Mouse (Mus musculus) cortical plate, adult 2 months (tissue): ENCODE data around the gene Il18bp.

Experiments used
- CTCF ChIP-seq: fragments of 200-500 bp; IDR thresholded peaks from 2 replicates; pipeline ENCODE4 v1.5.1; 2011; ENCODE audit warnings: mild to moderate bottlenecking, control low read depth, low read length; ENCODE audit not compliant: insufficient read depth; ENCODE audit errors: extremely low read depth
- POLR2A ChIP-seq: fragments of 200-500 bp; IDR thresholded peaks from 2 replicates; pipeline ENCODE4 v1.6.1; 2011; ENCODE audit warnings: mild to moderate bottlenecking, low read length, control low read depth; ENCODE audit not compliant: insufficient read depth; ENCODE audit errors: extremely low read depth

DNA sequence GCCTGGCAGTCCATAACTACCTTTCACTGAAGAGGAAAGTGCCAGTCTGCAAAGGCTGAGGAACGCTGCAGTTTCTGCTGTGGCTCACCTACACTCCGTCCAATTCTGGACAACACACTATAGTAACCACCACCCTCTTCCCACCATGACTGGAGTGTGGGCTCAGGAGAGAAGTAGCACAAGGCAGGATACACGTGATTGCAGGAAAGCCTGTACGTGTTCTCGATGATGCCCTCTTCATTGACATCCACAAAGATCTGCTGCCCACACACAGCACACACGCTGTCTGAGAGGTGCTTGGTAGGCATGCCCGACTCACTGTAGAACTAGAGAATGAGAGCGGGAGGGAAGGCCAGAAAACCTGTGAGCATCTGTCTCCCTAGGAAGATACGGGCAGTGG lies 5.3 kb upstream of the Il18bp start:
- TF ChIP-seq CTCF: no peak
- TF ChIP-seq POLR2A: no peak
